Mouse (Mus musculus) bone marrow macrophage, adult 2 months (primary cell): ENCODE measurements around the gene Tank.

Experiments
- CTCF ChIP-seq: IDR thresholded peaks from 2 replicates; pipeline ENCODE4 v1.5.1; 2012; ENCODE audit warnings: low read depth, mild to moderate bottlenecking, low read length, moderate library complexity
- POLR2A ChIP-seq: IDR thresholded peaks from 2 replicates; pipeline ENCODE4 v1.6.1; 2012; ENCODE audit warnings: mild to moderate bottlenecking, low read depth, low read length, borderline replicate concordance

DNA sequence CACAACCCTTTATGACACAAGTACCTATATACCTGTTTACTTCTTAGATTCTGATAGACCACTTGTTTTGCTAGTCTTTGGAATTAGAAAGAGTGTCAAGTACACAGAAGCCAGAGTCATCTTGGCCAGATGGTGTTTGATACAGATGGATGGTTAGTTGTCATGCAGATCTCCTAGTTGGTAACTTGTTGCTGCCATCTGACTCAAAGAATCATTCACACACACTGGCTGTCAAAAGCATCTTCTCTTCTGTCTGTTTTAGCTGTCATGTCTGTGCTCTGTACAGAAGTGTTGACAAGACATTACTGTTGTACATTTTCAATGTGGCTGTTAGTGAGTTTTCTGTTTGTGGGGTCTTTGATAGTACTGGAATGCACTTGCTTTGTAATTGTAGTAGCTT lies 45.6 kb downstream of the Tank start:
- TF ChIP-seq POLR2A (no peak), CTCF (no peak)
